Mouse (Mus musculus) cerebellum, adult 2 months (tissue): ENCODE measurements around the gene Zcchc24.

Experiments
- CTCF ChIP-seq: fragments of 200-500 bp; IDR thresholded peaks from 2 replicates; pipeline ENCODE4 v1.5.1; 2011; ENCODE audit warnings: low read depth, mild to moderate bottlenecking, control low read depth, low read length, moderate library complexity, borderline replicate concordance; ENCODE audit not compliant: insufficient read depth
- POLR2A ChIP-seq: fragments of 200-500 bp; IDR thresholded peaks from 2 replicates; pipeline ENCODE4 v1.6.1; 2011; ENCODE audit warnings: low read length, control low read depth, borderline replicate concordance; ENCODE audit not compliant: insufficient read depth

DNA sequence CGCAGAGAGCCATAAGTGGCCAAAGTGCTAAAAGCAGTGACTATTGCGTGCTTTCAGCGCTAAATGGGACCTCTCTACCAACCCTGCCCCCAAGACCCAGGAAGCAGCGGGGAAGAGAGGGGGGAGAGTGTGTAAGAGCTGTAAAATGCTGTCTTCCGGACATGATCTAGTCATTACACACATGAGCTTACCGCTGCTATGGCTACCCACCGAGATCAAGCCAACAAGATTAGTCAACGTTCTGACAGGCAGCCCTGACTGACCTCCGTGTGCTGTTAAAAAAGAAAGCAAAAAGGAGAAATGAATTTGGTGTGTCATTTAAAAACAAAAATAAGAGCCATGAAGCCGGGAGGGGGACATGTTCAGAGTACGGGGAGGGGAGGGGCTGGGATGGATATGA, 11.8 kb upstream of the Zcchc24 start:
- TF ChIP-seq CTCF (no peak), POLR2A (no peak)
